Mouse (Mus musculus) gastrocnemius, adult 8-10 months (tissue): Measurements from ENCODE around the gene 9330182O14Rik. TPM values are rescaled to one million over a fixed set of nuclear protein-coding genes. Genes with fewer than 3 reads are reported as not detected.

Source experiments
- DNase-seq, 2 experiments: peaks; one replicate each; pipeline ENCODE4 v3.0.0; 2022; ENCODE audit warnings: low spot score in 2 of 2
- total RNA-seq, 4 experiments: library from RNA; stranded (reverse); gene quantifications; 2 replicates each; pipeline ENCODE4 v1.2.4; 2022

Gene 9330182O14Rik
- total RNA-seq = not detected

- DNase-seq = no peak
These were observed at the start of gene 9330182O14Rik for GRCm38 (mm10) chr15:40134152-40134792. Gene 9330182O14Rik, plus strand, starts transcription at chr15:40134365.

DNA sequence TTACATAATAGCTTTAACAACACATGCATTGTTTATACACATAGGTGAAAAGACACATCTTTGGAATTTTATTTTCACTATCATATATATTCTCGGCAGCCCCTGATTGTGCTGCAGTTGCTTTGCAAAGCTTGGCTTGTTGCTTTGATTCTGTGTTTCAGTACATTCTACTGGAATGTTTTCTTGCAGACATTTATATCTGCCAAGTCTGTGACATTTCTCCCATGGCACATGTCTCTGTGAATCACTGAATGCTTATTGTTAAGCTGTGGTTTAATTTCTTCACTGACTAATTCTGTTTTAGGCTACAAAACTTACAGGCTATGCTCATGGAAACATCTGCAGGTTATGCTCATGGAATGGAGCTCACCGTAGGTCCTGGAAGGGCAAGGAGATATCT lies 30.9 kb upstream of the 9330182O14Rik start:
- no peak for DNase-seq

DNA sequence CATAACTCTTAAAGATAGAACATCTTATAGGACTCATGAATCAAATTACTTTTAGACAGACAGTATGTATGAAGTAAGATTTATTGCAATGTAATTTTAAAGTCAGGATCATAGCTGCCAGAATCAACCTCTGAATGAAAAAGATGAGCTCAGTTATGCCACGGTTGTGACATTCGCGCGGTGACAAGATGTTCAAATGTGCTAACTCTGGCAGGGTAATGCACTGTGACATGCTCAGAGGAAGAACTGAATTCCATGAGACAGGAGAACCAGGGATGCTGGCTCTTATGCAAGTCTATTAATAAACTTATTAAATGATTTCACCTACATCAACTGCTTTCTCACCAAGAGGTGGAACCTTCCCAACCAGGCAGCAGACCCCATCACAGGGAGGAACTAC lies 28.5 kb upstream of the 9330182O14Rik start:
- no peak for DNase-seq

DNA sequence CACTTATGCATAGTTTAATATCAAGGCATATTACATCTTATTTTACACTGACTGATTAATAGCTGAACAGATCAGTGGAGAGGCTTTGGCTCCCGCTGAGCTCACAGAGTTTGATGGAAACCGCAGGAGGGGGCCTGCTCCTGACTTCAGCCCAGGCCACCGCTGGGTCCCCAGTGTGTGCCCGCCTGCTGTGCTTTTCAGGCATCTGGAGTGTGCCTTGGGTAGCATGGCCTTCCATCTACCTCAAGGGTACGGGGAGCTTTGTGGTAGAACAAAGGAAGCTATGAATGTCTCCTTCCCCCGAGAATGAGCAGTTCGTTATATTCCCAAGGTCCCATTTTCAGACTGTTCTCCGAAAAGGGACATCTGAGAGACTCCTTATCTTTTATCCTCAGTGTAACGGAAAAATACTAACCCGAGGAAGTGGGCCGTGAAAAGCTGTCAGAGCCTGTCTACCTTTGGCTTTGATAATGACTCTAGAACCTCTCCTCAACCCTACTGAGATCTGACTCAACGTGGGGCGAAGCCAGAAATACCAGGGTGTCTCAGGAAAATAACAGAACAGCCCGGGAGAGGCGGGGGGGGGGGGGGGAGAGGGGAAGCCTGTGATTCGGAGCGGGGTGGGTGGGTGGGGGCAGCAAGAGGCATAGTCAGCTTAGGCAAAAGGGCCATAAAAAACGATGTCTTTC lies 20.1 kb upstream of the 9330182O14Rik start:
- DNase-seq = no peak

DNA sequence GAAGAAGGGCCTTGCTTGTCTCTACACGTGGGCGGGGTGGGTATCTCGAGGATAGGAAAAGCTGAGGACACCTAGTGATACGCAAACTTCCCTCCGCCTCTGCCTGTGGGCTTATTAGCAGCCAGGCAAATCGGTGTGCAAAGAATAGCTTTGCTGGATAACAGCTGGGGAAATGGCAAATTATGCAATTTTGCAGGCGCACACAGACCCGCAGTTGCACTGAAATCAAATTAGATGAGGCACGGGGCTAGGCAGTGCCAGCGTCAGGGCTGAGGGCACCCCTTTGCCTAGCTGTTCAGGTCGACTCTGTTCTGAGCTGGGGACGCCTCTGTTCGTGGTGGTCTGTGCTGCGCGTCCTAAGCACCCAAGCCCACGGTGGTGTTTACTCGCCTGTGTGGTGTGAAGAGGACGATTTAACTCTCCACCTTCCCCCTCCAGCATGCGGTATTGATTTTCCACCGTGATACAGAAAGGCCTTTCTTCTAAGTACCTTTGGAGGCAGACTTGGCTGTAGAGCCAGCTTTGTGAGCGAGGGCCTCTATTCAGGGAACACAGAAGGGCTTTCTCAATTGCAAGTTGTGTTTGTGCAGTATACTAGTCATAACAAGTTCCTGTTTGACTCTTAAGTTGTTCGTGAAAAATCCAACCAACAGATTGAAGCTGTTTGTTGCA lies 19.4 kb upstream of the 9330182O14Rik start:
- DNase-seq = no peak

- DNase-seq = no peak
These were observed 17.8 kb upstream of the 9330182O14Rik start for GRCm38 (mm10) chr15:40116396-40116795.

GRCm38 (mm10) chr15:40124211-40124953 lies 9.8 kb upstream of the 9330182O14Rik start:
- DNase-seq = peak; percentile 3 to 30

DNA sequence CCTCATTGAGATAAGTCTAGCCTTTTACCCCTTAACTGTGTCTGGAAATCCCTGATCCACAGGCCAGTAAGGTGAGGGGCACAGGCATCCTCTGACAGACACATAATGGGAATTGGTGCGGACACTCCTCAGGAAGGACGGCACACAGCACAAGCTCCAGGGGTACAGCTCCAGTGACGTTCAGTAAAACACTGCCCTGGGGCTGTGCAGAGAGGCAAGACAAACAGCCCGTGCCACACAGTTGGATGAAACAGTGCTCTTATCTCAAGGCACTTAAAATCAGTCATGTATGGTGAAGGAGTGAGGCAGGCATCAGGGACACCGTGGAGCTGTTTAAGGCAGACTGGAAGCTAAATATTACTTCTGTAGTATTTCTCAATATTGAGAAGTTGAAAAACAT lies 4.7 kb upstream of the 9330182O14Rik start:
- no peak for DNase-seq

DNA sequence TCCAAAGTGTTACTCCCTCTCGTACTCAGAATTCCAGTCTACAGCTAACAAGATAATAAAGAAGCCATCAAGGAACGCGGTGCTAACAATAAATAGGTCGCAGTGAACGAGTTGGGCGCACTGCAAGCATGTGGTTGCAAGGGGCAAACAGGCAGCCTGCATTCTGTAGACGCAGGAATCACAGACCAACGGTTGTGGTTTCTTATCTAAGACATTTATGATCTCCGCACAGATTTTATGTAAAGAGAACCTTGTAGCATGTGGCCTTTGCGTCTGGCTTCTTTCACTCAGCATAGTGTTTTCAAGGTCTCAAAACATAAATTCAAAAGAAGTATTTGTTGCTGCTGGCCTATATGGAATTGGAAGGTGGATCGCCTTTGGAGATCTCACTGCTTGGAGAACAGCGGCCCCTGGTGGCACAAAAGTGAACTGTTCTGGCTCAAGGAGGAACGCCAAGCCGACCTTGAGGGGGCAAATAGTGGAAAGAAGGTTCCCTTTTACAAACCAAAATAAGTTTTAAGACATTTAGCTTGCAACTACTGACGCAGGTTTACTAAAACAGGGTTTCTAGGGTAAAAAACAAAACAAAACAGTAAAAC lies 3.2 kb upstream of the 9330182O14Rik start:
- peak; percentile 46 to 47 for DNase-seq

DNA sequence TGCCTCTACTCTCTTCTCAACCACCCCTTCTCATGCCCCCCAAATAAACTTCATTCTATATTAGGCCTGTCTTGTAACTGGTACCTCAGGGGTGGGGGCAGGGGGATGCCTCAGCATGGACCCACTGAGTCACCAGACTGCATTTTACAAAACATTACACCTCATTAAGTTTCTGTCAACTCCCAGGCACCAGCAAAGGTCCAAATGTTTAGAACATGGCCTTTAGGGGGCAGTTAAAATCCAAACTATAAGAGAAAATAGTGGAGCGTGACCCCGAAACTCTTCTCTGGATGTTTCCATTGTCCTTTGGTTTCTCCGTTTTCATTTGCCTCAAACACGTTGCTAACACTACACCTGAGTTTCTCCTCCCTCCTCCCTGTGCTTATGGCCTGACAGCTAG lies 1.8 kb upstream of the 9330182O14Rik start:
- DNase-seq = no peak

DNA sequence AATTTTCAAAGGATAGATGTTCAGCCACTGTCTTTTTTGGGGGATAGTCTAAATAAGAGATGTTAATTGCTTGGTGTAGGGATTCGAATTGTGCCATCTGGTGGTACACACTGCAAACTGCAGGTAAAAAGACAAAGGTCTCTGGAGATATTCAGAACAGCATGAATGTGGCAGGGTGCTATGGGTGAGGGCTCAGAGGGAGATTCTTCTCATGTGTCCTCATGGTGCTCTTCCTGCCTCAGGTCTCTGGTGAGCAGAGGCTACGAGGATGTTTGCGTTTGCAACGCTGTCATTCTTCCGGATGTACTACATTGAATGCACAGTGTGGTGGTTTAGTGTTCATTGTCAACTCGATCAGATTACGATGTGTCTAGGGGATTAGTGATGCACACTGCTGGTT lies 10.1 kb downstream of the 9330182O14Rik start:
- no peak for DNase-seq

DNA sequence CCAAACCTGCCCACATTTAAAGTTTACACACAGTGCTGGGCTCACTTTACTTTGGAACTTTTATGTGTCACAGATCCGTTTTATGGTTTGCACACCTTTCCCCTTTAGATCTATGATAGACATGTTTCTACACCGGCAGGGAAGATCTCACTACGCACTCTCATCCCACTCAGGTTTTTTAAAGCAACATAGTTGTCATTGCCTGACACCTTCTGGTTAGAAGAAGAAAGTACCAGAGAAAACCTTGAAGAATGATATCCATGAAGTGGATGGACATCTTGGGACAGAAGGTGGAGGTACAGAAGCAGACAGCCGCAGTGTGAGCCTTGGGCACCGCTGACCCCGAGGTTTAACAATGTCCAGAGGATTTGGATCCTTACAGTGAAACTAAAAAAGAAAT lies 23.5 kb downstream of the 9330182O14Rik start:
- no peak for DNase-seq

- DNase-seq = no peak
These were observed 32.6 kb downstream of the 9330182O14Rik start for GRCm38 (mm10) chr15:40166560-40167275.

DNA sequence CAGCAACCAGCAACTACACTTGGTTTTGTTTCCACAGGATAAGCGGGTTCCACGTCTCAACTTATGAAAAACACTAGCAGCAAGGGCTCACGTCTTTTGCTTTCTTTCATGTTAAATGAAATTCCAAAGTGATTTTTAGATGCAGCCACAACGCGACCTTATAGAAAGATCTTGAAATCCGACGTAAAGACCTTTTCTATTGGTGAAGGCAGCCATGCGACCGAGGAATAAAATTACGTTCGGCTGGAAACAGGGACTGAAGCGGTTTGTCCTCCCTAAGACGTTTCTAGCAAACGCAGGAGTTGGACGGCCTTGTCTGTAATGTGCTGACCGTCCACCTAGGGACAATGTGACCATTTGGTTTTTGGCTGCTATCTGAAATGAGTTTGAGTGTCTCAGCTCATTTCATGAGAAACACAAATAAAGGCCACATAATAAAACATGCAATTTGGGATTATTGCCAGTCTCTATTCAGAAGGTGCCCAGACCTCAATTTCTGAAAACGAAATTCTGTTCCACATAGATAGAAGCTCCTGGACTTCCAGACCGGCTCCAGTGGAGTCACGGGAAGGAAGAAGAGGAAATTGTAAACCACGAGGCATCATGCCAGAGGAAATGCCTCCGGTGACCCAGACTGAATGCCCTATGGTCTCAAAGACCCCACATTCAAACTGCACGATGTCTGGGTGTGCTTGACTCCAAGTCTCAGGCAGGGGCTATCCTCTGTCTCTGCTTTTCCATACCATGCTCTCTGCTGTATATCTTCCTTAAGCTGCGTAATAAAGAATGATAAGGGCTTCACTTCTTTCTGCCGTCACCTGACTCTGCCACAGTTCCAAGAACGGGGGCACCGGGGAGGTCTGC lies 33.3 kb downstream of the 9330182O14Rik start:
- DNase-seq = no peak

GRCm38 (mm10) chr15:40168140-40168688 lies 34.0 kb downstream of the 9330182O14Rik start:
- DNase-seq = no peak

DNA sequence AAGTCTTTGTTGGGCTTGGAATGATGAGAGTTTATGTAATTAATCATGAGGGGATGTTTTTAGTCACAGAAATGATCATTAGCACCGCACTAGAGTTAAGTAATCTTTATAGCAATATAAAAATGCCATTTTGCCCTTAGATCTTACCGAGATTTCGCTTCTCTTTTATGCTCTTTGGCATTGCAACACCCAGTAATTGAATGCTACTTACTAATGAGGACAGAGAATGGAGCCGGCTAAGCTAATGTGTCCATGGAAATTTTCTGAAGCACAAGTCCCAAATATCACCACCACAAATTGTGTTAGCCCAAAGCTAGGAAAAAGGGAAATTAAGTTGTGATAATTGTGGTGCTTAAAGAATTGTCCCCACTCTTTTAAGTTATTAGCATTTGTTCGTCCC lies 34.9 kb downstream of the 9330182O14Rik start:
- DNase-seq = no peak

DNA sequence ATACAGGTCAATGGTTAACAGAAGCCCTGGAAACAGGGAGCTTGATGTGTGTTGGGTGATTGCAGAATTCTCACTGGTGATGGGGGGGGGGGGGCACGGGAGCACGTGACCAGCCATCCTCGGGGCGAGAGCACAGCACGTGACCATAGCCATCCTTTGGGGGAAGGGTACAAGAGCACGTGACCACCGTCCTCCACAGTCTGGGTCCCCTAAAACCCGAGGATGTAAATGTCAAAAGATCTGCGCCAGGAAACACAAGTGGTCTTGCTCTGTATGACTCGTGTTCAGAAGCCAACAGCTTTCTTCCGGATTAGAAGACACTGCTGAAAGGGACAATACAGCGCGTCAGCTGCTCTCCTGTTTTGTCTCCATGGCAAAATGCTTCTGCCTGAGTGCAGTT lies 35.5 kb downstream of the 9330182O14Rik start:
- DNase-seq = no peak

DNA sequence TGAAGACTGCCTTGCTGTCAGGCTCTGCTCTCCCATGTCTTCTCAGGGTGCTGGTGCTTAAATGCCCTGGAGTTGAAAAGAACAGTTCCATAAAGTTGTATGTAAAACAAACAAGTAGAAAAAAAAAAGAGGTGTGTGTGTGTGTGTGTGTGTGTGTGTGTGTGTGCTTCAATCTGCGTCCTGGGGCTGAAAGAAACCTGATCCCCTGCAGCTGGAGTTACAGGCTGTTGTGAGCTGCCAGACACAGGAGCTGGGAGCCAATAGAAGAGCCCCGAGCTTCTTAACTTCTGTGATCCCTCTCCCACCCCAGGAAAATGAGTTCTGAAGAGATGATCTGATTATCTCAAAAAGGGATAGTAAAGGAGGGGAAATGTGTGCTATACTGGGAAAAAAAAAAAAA lies 45.3 kb downstream of the 9330182O14Rik start:
- DNase-seq = no peak

- no peak for DNase-seq
These were observed 52.9 kb downstream of the 9330182O14Rik start for GRCm38 (mm10) chr15:40187017-40187416.
